10 mouse cellular contexts compared by ENCODE assay signal in genomic region chr5:72802851-72803250, GRCm38 (mm10). TPM values are rescaled to one million over a fixed set of nuclear protein-coding genes. Genes with fewer than 3 reads are reported as not detected.
A peak's percentile ranks its signal among the peaks of the same experiment; 100 is the strongest.
DNase-seq lines count a peak whose midpoint lies in the region; ATAC-seq and TF ChIP-seq lines count a peak whose summit lies in the region.
"Had no signal": no experiment of that assay in that cellular context is flagged by ENCODE, and none has a peak within 500 bp of the region (broad histone marks: within the 10 kb centered on the region; RNA-seq: fewer than 3 reads in every experiment).

No protein-coding gene starts in this region.

- H3K9ac ChIP-seq in kidney, embryonic 16.5 days (replicated peaks; ENCODE audit: low read length) = no peak overlapping the region
- no peak overlapping the region for H3K9ac ChIP-seq in liver, embryonic 12.5 days
- no peak overlapping the region for H3K9ac ChIP-seq in forebrain, embryonic 12.5 days

- no peak overlapping the region for H3K27ac ChIP-seq in kidney, embryonic 16.5 days (ENCODE audit: low read length)
- no peak overlapping the region for H3K27ac ChIP-seq in liver, embryonic 12.5 days
- no peak overlapping the region for H3K27ac ChIP-seq in forebrain, embryonic 12.5 days

- peaks cover 11% of the 10 kb centered on the region; the same call in 1 of the 2 replicates for H3K4me1 ChIP-seq in kidney, embryonic 16.5 days (ENCODE audit: insufficient read depth, low read length)
- H3K4me1 ChIP-seq in G1E (ENCODE audit: insufficient read depth, low read depth, low read length) = peaks cover 16% of the 10 kb centered on the region
- peaks cover 5% of the 10 kb centered on the region; the same call in 1 of the 2 replicates for H3K4me1 ChIP-seq in liver, embryonic 12.5 days
- H3K4me1 ChIP-seq in forebrain, embryonic 12.5 days = no peaks in the 10 kb centered on the region

- no peak overlapping the region for H3K4me2 ChIP-seq in kidney, embryonic 16.5 days (replicated peaks; ENCODE audit: low read depth, low read length)
- H3K4me2 ChIP-seq in liver, embryonic 12.5 days = no peak overlapping the region
- no peak overlapping the region for H3K4me2 ChIP-seq in forebrain, embryonic 12.5 days

- WGBS in kidney, embryonic 16.5 days = 41% methylated on average over 5 of the region's 5 CpGs
- WGBS in liver, embryonic 12.5 days (ENCODE audit: insufficient replicate concordance) = 43% methylated on average over 5 of the region's 5 CpGs
- 64% methylated on average over 5 of the region's 5 CpGs for WGBS in forebrain, embryonic 12.5 days

- DNase-seq in kidney, postnatal 14 days = no peak
- no peak for DNase-seq in G1E (ENCODE audit: low spot score)
- DNase-seq in fibroblast of lung, adult 2 months (ENCODE audit: low read depth) = peak; percentile 49
- DNase-seq: cerebellum, adult 18-20 months; lung, adult 18-20 months had no signal

- H3K4me3 ChIP-seq in kidney, embryonic 16.5 days (ENCODE audit: low read length) = no peak overlapping the region
- no peak overlapping the region for H3K4me3 ChIP-seq in G1E (ENCODE audit: low read depth, low read length)
- H3K4me3 ChIP-seq in liver, embryonic 12.5 days = no peak overlapping the region
- H3K4me3 ChIP-seq in forebrain, embryonic 12.5 days (replicated peaks) = no peak overlapping the region

- peak; percentile 24; the same call in 1 of the 2 replicates for ATAC-seq in kidney, embryonic 16.5 days (ENCODE audit: low FRiP score, low TSS enrichment)
- peak; percentile 60 for ATAC-seq in G1E (ENCODE audit: extremely low read depth, insufficient number of reproducible peaks, low FRiP score, poor library complexity, severe bottlenecking)
- peak; percentile 49 for ATAC-seq in monocyte, adult 5-6 weeks (replicated peaks; ENCODE audit: insufficient number of reproducible peaks, low FRiP score, low TSS enrichment, poor library complexity, severe bottlenecking)
- ATAC-seq in liver, embryonic 12.5 days = no peak
- no peak for ATAC-seq in forebrain, embryonic 12.5 days (ENCODE audit: low FRiP score)
- no peak for ATAC-seq in erythroblast, adult 5-6 weeks (replicated peaks; ENCODE audit: low FRiP score, poor library complexity, severe bottlenecking)

- H3K36me3 ChIP-seq in kidney, embryonic 16.5 days (ENCODE audit: insufficient read depth, low read length) = no peaks in the 10 kb centered on the region
- peaks cover 62% of the 10 kb centered on the region for H3K36me3 ChIP-seq in G1E (replicated peaks)
- H3K36me3 ChIP-seq in liver, embryonic 12.5 days = no peaks in the 10 kb centered on the region
- H3K36me3 ChIP-seq in forebrain, embryonic 12.5 days (replicated peaks) = no peaks in the 10 kb centered on the region

- no peaks in the 10 kb centered on the region for H3K27me3 ChIP-seq in kidney, embryonic 16.5 days (ENCODE audit: insufficient read depth, low read length)
- H3K27me3 ChIP-seq in G1E (ENCODE audit: insufficient read depth, low read length) = peaks cover 3% of the 10 kb centered on the region; the same call in 1 of the 2 replicates
- H3K27me3 ChIP-seq in liver, embryonic 12.5 days (replicated peaks) = no peaks in the 10 kb centered on the region
- H3K27me3 ChIP-seq in forebrain, embryonic 12.5 days = no peaks in the 10 kb centered on the region

- no peaks in the 10 kb centered on the region for H3K9me3 ChIP-seq in kidney, embryonic 16.5 days (ENCODE audit: low read length)
- H3K9me3 ChIP-seq in G1E (replicated peaks) = no peaks in the 10 kb centered on the region
- no peaks in the 10 kb centered on the region for H3K9me3 ChIP-seq in liver, embryonic 12.5 days (replicated peaks)
- H3K9me3 ChIP-seq in forebrain, embryonic 12.5 days = no peaks in the 10 kb centered on the region

- no peak for TF ChIP-seq CTCF in G1E (IDR thresholded peaks at IDR 0.05; ENCODE audit: low read depth, low read length)

RNA-seq across cellular contexts. Expression of gene Txk, which starts 50.3 kb away (rescaled TPM):
- 0.06 and 0.28 TPM in 2 replicates for polyA plus RNA-seq in kidney, embryonic 16.5 days (2015; fragmentation: Nextera tagmentation; extraction: Ambion mirVana)
- 1.9 and 2.0 TPM in 2 replicates for total RNA-seq in G1E (2014; fragmentation: Nextera tagmentation)
- total RNA-seq in G1E (2017) = 0.87 and 1.9 TPM in 2 replicates
- not detected in 2 replicates for polyA plus RNA-seq in G1E (2012)
- 44.5 to 208 TPM (median 58.1 TPM) in 3 replicates for total RNA-seq in monocyte, adult 5-6 weeks (2017)
- polyA plus RNA-seq in liver, embryonic 12.5 days (2016; fragmentation: Nextera tagmentation; extraction: Ambion mirVana) = 0.05 TPM in 1 of 2 replicates, not detected in the other
- polyA plus RNA-seq in forebrain, embryonic 12.5 days (2016; fragmentation: Nextera tagmentation; extraction: Ambion mirVana) = not detected in 2 replicates
- total RNA-seq in erythroblast, adult 5-6 weeks (2015; ENCODE audit: low replicate concordance) = 0.63 TPM in 1 of 2 replicates, not detected in the other
- total RNA-seq in erythroblast, adult 5-6 weeks (2017; ENCODE audit: low replicate concordance) = 0.68 and 1.4 TPM in 2 replicates

Comparison
In these comparisons a context has a peak if more than half of its experiments do, and no peak if none do; other contexts are left out.
1. ATAC-seq: peak in kidney, embryonic 16.5 days (single experiment), G1E (single experiment) and monocyte, adult 5-6 weeks (single experiment); none in liver, embryonic 12.5 days (single experiment), forebrain, embryonic 12.5 days (single experiment) and erythroblast, adult 5-6 weeks (single experiment).